In genomic region chr11:82387711-82388341, GRCm38 (mm10) we compare ENCODE assay signal across 8 mouse cellular contexts. TPM values are rescaled to one million over a fixed set of nuclear protein-coding genes. Genes with fewer than 3 reads are reported as not detected.
DNase-seq lines count a peak whose midpoint lies in the region; ATAC-seq and TF ChIP-seq lines count a peak whose summit lies in the region.

No protein-coding gene starts in this region.

- WGBS in liver, embryonic 14.5 days (ENCODE audit: insufficient replicate concordance), result 1% methylated on average over 47 of the region's 47 CpGs
- under 1% methylated on average over 47 of the region's 47 CpGs for WGBS in stomach, embryonic 16.5 days

- no peak overlapping the region for H3K9ac ChIP-seq in liver, embryonic 14.5 days (replicated peaks)
- H3K9ac ChIP-seq in stomach, embryonic 16.5 days (ENCODE audit: low read length), result peak overlapping the region; percentile 65; the same call in 1 of the 2 replicates

- no peaks in the 10 kb centered on the region for H3K9me3 ChIP-seq in liver, embryonic 14.5 days (ENCODE audit: control insufficient read depth, low read length)
- H3K9me3 ChIP-seq in stomach, embryonic 16.5 days (replicated peaks; ENCODE audit: control insufficient read depth, low read length), result no peaks in the 10 kb centered on the region

- no peaks in the 10 kb centered on the region for H3K36me3 ChIP-seq in liver, embryonic 14.5 days (replicated peaks; ENCODE audit: control insufficient read depth, insufficient read depth, low read depth)
- H3K36me3 ChIP-seq in stomach, embryonic 16.5 days (ENCODE audit: control insufficient read depth, insufficient read depth, low read length), result no peaks in the 10 kb centered on the region

- no peak for TF ChIP-seq CTCF in liver, embryonic 14.5 days (IDR thresholded peaks at IDR 0.05; ENCODE audit: low read depth)

- H3K4me2 ChIP-seq in liver, embryonic 14.5 days (ENCODE audit: low read depth), result peak overlapping the region; percentile 32
- H3K4me2 ChIP-seq in stomach, embryonic 16.5 days (ENCODE audit: low read depth, low read length), result peak overlapping the region; percentile 66

- peaks cover 57% of the 10 kb centered on the region for H3K27me3 ChIP-seq in liver, embryonic 14.5 days (ENCODE audit: control insufficient read depth, insufficient read depth, low read length)
- H3K27me3 ChIP-seq in stomach, embryonic 16.5 days (ENCODE audit: control insufficient read depth, insufficient read depth, low read length), result peaks cover 82% of the 10 kb centered on the region

- no peak for DNase-seq in frontal cortex, adult 2 months (ENCODE audit: extremely low spot score in 1 of 2, low spot score in 1 of 2)
- peak; percentile 15 for DNase-seq in right cerebral cortex, postnatal 14 days
- DNase-seq in right cerebral cortex, postnatal 36 days (ENCODE audit: low spot score in 2 of 2), result no peak
- peak; percentile 6 to 13 for DNase-seq in frontal cortex, postnatal 25 days (ENCODE audit: low spot score in 2 of 2)
- no peak for DNase-seq in liver, embryonic 14.5 days (ENCODE audit: low read depth in 3 of 3, low spot score in 3 of 3)
- no peak for DNase-seq in gastrocnemius, postnatal 25 days

- peak; percentile 16; the same call in 1 of the 2 replicates for ATAC-seq in frontal cortex, adult (ENCODE audit: low TSS enrichment)
- no peak for ATAC-seq in liver, embryonic 14.5 days (ENCODE audit: insufficient read depth)
- ATAC-seq in stomach, embryonic 16.5 days (ENCODE audit: insufficient read depth, low FRiP score), result no peak

- TF ChIP-seq EP300 in liver, embryonic 14.5 days (IDR thresholded peaks at IDR 0.05; ENCODE audit: low read depth), result no peak

- H3K4me1 ChIP-seq in liver, embryonic 14.5 days (replicated peaks; ENCODE audit: control insufficient read depth in 2 of 2, insufficient read depth in 2 of 2, low read length in 1 of 2), result no peaks in the 10 kb centered on the region
- peaks cover 13% of the 10 kb centered on the region for H3K4me1 ChIP-seq in stomach, embryonic 16.5 days (ENCODE audit: control insufficient read depth, insufficient read depth, low read length)

- no peak overlapping the region for H3K27ac ChIP-seq in liver, embryonic 14.5 days
- no peak overlapping the region for H3K27ac ChIP-seq in stomach, embryonic 16.5 days (ENCODE audit: low read length)

- H3K4me3 ChIP-seq in liver, embryonic 14.5 days (ENCODE audit: insufficient read depth in 1 of 2, low read depth in 2 of 2, low read length in 2 of 2), result peak overlapping the region in 1 of 2 experiments; percentile 8; a peak in 2 of 4 replicates
- peak overlapping the region; percentile 54 for H3K4me3 ChIP-seq in stomach, embryonic 16.5 days (replicated peaks; ENCODE audit: low read length)

RNA-seq across cellular contexts. Expression of gene Tmem132e, which starts 0.9 kb away (rescaled TPM):
- 8.6 and 9.9 TPM in 2 replicates for polyA plus RNA-seq in frontal cortex, adult 2 months (2012; rRNA removed)
- polyA plus RNA-seq in liver, embryonic 14.5 days (2012; rRNA removed), result 0.22 and 0.26 TPM in 2 replicates
- 0.09 and 0.18 TPM in 2 replicates for polyA plus RNA-seq in liver, embryonic 14.5 days (2014; fragmentation: Nextera tagmentation; extraction: Ambion mirVana)
- polyA plus RNA-seq in stomach, embryonic 16.5 days (2015; fragmentation: Nextera tagmentation; extraction: Ambion mirVana), result 0.31 and 0.39 TPM in 2 replicates
- total RNA-seq in gastrocnemius, postnatal 25 days (2021), result under 1 TPM; 0.13 to 0.15 TPM

Comparison
In these comparisons a context has a peak if more than half of its experiments do, and no peak if none do; other contexts are left out.
1. DNase-seq: peak in right cerebral cortex, postnatal 14 days (single experiment) and frontal cortex, postnatal 25 days (2 of 2); none in frontal cortex, adult 2 months (0 of 2), right cerebral cortex, postnatal 36 days (0 of 2), liver, embryonic 14.5 days (0 of 3) and gastrocnemius, postnatal 25 days (single experiment).